Mouse (Mus musculus) MEL (cell line): ENCODE results near the gene Btbd6. TPM values are rescaled to one million over a fixed set of nuclear protein-coding genes. Genes with fewer than 3 reads are reported as not detected.

Experiments
- DNase-seq: peaks from one replicate; pipeline ENCODE4 v3.0.0; 2011; ENCODE audit warnings: low read depth, low spot score
- H3K27ac ChIP-seq: 2 replicates; pipeline ENCODE4 v1.5.1; 2012; ENCODE audit warnings: low read depth, mild to moderate bottlenecking, control low read depth, low read length, moderate library complexity; ENCODE audit not compliant: control insufficient read depth
- H3K27me3 ChIP-seq, 2 experiments: fragments of 150-350 bp in 1 of 2; sonication (generic) in 1 of 2; 2 replicates each; pipeline ENCODE4 v1.6.1; 2012; ENCODE audit warnings: low read length in 2 of 2, mild to moderate bottlenecking in 2 of 2, improper control_type of control experiment in 1 of 2, moderate library complexity in 1 of 2; ENCODE audit not compliant: insufficient read depth in 2 of 2, control insufficient read depth in 1 of 2
- H3K36me3 ChIP-seq, 2 experiments: 2 replicates each; pipeline ENCODE4 v1.6.1; 2012 to 2014; ENCODE audit warnings: low read length in 2 of 2, improper control_type of control experiment in 1 of 2, inconsistent platforms in 1 of 2, mild to moderate bottlenecking in 1 of 2; ENCODE audit not compliant: insufficient read depth in 2 of 2, control insufficient read depth in 1 of 2
- H3K4me1 ChIP-seq, 2 experiments: fragments of 150-350 bp in 1 of 2; sonication (generic) in 1 of 2; 2 replicates each; pipeline ENCODE4 v1.6.1; 2012; ENCODE audit warnings: low read length in 2 of 2, improper control_type of control experiment in 1 of 2, mild to moderate bottlenecking in 1 of 2; ENCODE audit not compliant: insufficient read depth in 2 of 2, control insufficient read depth in 1 of 2
- H3K4me3 ChIP-seq, 2 experiments: fragments of 150-350 bp in 1 of 2; sonication (generic) in 1 of 2; 2 replicates each; pipeline ENCODE4 v1.5.1; 2012; ENCODE audit warnings: low read depth in 2 of 2, low read length in 2 of 2, mild to moderate bottlenecking in 2 of 2, moderate library complexity in 2 of 2, control low read depth in 1 of 2, improper control_type of control experiment in 1 of 2; ENCODE audit not compliant: control insufficient read depth in 1 of 2, insufficient read depth in 1 of 2
- H3K79me2 ChIP-seq: 2 replicates; pipeline ENCODE4 v1.6.1; 2012; ENCODE audit warnings: mild to moderate bottlenecking, low read length, moderate library complexity; ENCODE audit not compliant: control insufficient read depth, poor library complexity, insufficient read depth
- H3K9ac ChIP-seq: 2 replicates; pipeline ENCODE4 v1.6.1; 2012; ENCODE audit warnings: low read depth, mild to moderate bottlenecking, control low read depth, low read length, moderate library complexity; ENCODE audit not compliant: control insufficient read depth, poor library complexity, severe bottlenecking
- H3K9me3 ChIP-seq: fragments of 150-350 bp; sonication (generic); replicated peaks from 2 replicates; pipeline ENCODE4 v1.6.1; 2012; ENCODE audit warnings: mild to moderate bottlenecking, low read length, improper control_type of control experiment, moderate library complexity; ENCODE audit not compliant: insufficient read depth
- CHD1 ChIP-seq: IDR thresholded peaks from 2 replicates; pipeline ENCODE4 v1.6.1; 2012; ENCODE audit warnings: low read depth, mild to moderate bottlenecking, inconsistent platforms, low read length, improper control_type of control experiment
- CHD2 ChIP-seq: IDR thresholded peaks from 2 replicates; pipeline ENCODE4 v1.6.1; 2011; ENCODE audit warnings: low read length, improper control_type of control experiment
- CTCF ChIP-seq, 3 experiments: IDR thresholded peaks in 2 of 3; conservative IDR thresholded peaks in 1 of 3; 2 replicates each; pipeline ENCODE4 v1.5.1; 2011 to 2012; ENCODE audit warnings: low read length in 3 of 3, low read depth in 2 of 3, mild to moderate bottlenecking in 2 of 3, improper control_type of control experiment in 1 of 3, inconsistent platforms in 1 of 3, mixed read lengths in 1 of 3, moderate library complexity in 1 of 3; ENCODE audit not compliant: control insufficient read depth in 1 of 3, insufficient read depth in 1 of 3, poor library complexity in 1 of 3, severe bottlenecking in 1 of 3
- E2F4 ChIP-seq: IDR thresholded peaks from 2 replicates; pipeline ENCODE4 v1.6.1; 2011; ENCODE audit warnings: low read depth, low read length, improper control_type of control experiment, borderline replicate concordance
- ETS1 ChIP-seq: IDR thresholded peaks from 2 replicates; pipeline ENCODE4 v1.6.1; 2012; ENCODE audit warnings: low read depth, mild to moderate bottlenecking, inconsistent platforms, low read length, improper control_type of control experiment, moderate library complexity
- JUND ChIP-seq: IDR thresholded peaks from 2 replicates; pipeline ENCODE4 v1.6.1; 2011; ENCODE audit warnings: low read depth, mild to moderate bottlenecking, improper control_type of control experiment, low read length
- KAT2A ChIP-seq: conservative IDR thresholded peaks from 2 replicates; pipeline ENCODE4 v1.6.1; 2012; ENCODE audit warnings: low read depth, low read length, improper control_type of control experiment, inconsistent platforms
- MAX ChIP-seq: IDR thresholded peaks from 2 replicates; pipeline ENCODE4 v1.6.1; 2011; ENCODE audit warnings: low read length, improper control_type of control experiment
- MAZ ChIP-seq: IDR thresholded peaks from 2 replicates; pipeline ENCODE4 v1.6.1; 2012; ENCODE audit warnings: low read depth, mild to moderate bottlenecking, inconsistent platforms, low read length, improper control_type of control experiment
- MXI1 ChIP-seq: IDR thresholded peaks from 2 replicates; pipeline ENCODE4 v1.6.1; 2011; ENCODE audit warnings: mild to moderate bottlenecking, low read depth, low read length, improper control_type of control experiment
- MYB ChIP-seq: IDR thresholded peaks from 2 replicates; pipeline ENCODE4 v1.6.1; 2011; ENCODE audit warnings: mild to moderate bottlenecking, low read depth, low read length, improper control_type of control experiment
- MYC ChIP-seq: IDR thresholded peaks from 2 replicates; pipeline ENCODE4 v1.6.1; 2011; ENCODE audit warnings: low read depth, mild to moderate bottlenecking, low read length, improper control_type of control experiment, moderate library complexity
- NELFE ChIP-seq: IDR thresholded peaks from 2 replicates; pipeline ENCODE4 v1.6.1; 2011; ENCODE audit warnings: low read depth, low read length, improper control_type of control experiment
- NRF1 ChIP-seq: IDR thresholded peaks from 2 replicates; pipeline ENCODE4 v1.6.1; 2014; ENCODE audit warnings: low read depth, mild to moderate bottlenecking, inconsistent platforms, low read length, improper control_type of control experiment, moderate library complexity; ENCODE audit not compliant: poor library complexity, insufficient read depth, severe bottlenecking
- POLR2A ChIP-seq, 2 experiments: IDR thresholded peaks; 2 replicates each; pipeline ENCODE4 v1.6.1; 2011 to 2012; ENCODE audit warnings: low read length in 2 of 2, mild to moderate bottlenecking in 2 of 2, control low read depth in 1 of 2, improper control_type of control experiment in 1 of 2, low read depth in 1 of 2, moderate library complexity in 1 of 2; ENCODE audit not compliant: control insufficient read depth in 1 of 2, insufficient read depth in 1 of 2, poor library complexity in 1 of 2
- RAD21 ChIP-seq: IDR thresholded peaks from 2 replicates; pipeline ENCODE4 v1.6.1; 2011; ENCODE audit warnings: mild to moderate bottlenecking, low read depth, low read length, improper control_type of control experiment
- SMC3 ChIP-seq: IDR thresholded peaks from 2 replicates; pipeline ENCODE4 v1.6.1; 2011; ENCODE audit warnings: low read depth, low read length, improper control_type of control experiment
- UBTF ChIP-seq: IDR thresholded peaks from 2 replicates; pipeline ENCODE4 v1.6.1; 2012; ENCODE audit warnings: low read depth, mild to moderate bottlenecking, inconsistent platforms, low read length, improper control_type of control experiment, moderate library complexity, borderline replicate concordance; ENCODE audit not compliant: insufficient read depth
- USF2 ChIP-seq, 2 experiments: IDR thresholded peaks; 2 replicates each; pipeline ENCODE4 v1.6.1; 2011 to 2012; ENCODE audit warnings: improper control_type of control experiment in 2 of 2, low read length in 2 of 2, borderline replicate concordance in 1 of 2, inconsistent platforms in 1 of 2, low read depth in 1 of 2, mild to moderate bottlenecking in 1 of 2; ENCODE audit not compliant: insufficient read depth in 1 of 2
- ZC3H11A ChIP-seq: IDR thresholded peaks from 2 replicates; pipeline ENCODE4 v1.6.1; 2012; ENCODE audit warnings: low read depth, mild to moderate bottlenecking, inconsistent platforms, low read length, improper control_type of control experiment
- ZKSCAN1 ChIP-seq: IDR thresholded peaks from 2 replicates; pipeline ENCODE4 v1.6.1; 2012; ENCODE audit warnings: low read depth, mild to moderate bottlenecking, inconsistent platforms, low read length, improper control_type of control experiment, moderate library complexity
- ZMIZ1 ChIP-seq: IDR thresholded peaks from 2 replicates; pipeline ENCODE4 v1.6.1; 2012; ENCODE audit warnings: low read depth, mild to moderate bottlenecking, inconsistent platforms, low read length, improper control_type of control experiment, moderate library complexity
- polyA plus RNA-seq, 2 experiments: library from polyadenylated mRNA; stranded (reverse) in 1 of 2; unstranded in 1 of 2; fragments of >175 nt in 1 of 2; fragments of >200 nt in 1 of 2; gene quantifications; 2 replicates each; pipeline versions ENCODE4 v1.2.1 to v1.2.4; 2012; ENCODE audit warnings: low replicate concordance in 2 of 2, low read depth in 1 of 2; ENCODE audit not compliant: insufficient read length in 2 of 2, insufficient read depth in 1 of 2, missing spikeins in 1 of 2
- total RNA-seq: library from RNA; depleted of rRNA; stranded (reverse); fragments of 300-350 nt; gene quantifications from 2 replicates; pipeline ENCODE4 v1.2.3, GENCODE M21; 2012

Gene Btbd6
- total and polyA plus RNA-seq, 3 experiments = 1.8 to 3.0 TPM; not detected in 1

- TF ChIP-seq MYC (peak; percentile 13; the same call in 1 of the 2 replicates), NELFE (peak; percentile 89), POLR2A (IDR thresholded peaks at IDR 0.05; ENCODE audit: control insufficient read depth in 1 of 2, insufficient read depth in 1 of 2, low read depth in 1 of 2, low read length in 2 of 2, poor library complexity in 1 of 2) (peak in 1 of 2 experiments; percentile 89; a peak in 2 of 4 replicates), KAT2A (0 out of 2 replicates have a peak, but pooled peaks have one; percentile 22), MXI1 (peak; percentile 75), CHD2 (no peak)
Measured at GRCm38 (mm10) chr12:112941776-112942713, 34.2 kb upstream of the Btbd6 start, which contains the start of gene Nudt14 (continued).

- DNase-seq = no peak
- Histone ChIP-seq H3K27ac (no peak overlapping the region), H3K79me2 (peaks cover 3% of the 10 kb centered on the region; the same call in 1 of the 2 replicates), H3K9ac (no peak overlapping the region), H3K36me3 (peaks cover 0 to 6% of the 10 kb centered on the region in 2 experiments; a peak in 2 of 4 replicates), H3K4me3 (no peak overlapping the region), H3K4me1 (peaks cover 9 to 14% of the 10 kb centered on the region in 2 experiments), H3K27me3 (no peaks in the 10 kb centered on the region), H3K9me3 (no peaks in the 10 kb centered on the region)
- TF ChIP-seq ZC3H11A (no peak), POLR2A (IDR thresholded peaks at IDR 0.05; ENCODE audit: control insufficient read depth in 1 of 2, insufficient read depth in 1 of 2, low read depth in 1 of 2, low read length in 2 of 2, poor library complexity in 1 of 2) (no peak), ZKSCAN1 (peak; percentile 98)
Measured at GRCm38 (mm10) chr12:112943669-112944068, 32.6 kb upstream of the Btbd6 start.

GRCm38 (mm10) chr12:112947307-112947706 lies 29.0 kb upstream of the Btbd6 start:
- Histone ChIP-seq H3K4me3 (no peak overlapping the region), H3K36me3 (peaks cover 0 to 15% of the 10 kb centered on the region in 2 experiments; a peak in 2 of 4 replicates)
- TF ChIP-seq ZMIZ1 (no peak), JUND (no peak), MYB (no peak), NRF1 (peak; percentile 54), MAX (0 out of 2 replicates have a peak, but pooled peaks have one; percentile 15), ZC3H11A (peak; percentile 56), E2F4 (no peak), RAD21 (peak; percentile 69), MYC (no peak), CHD2 (no peak), CTCF (IDR thresholded peaks at IDR 0.05 in 2 of 3, conservative IDR thresholded peaks at IDR 0.05 in 1 of 3; ENCODE audit: control insufficient read depth in 1 of 3, insufficient read depth in 1 of 3, low read depth in 2 of 3, low read length in 3 of 3, poor library complexity in 1 of 3, severe bottlenecking in 1 of 3) (peak in 2 of 3 experiments; percentile 95 to 97; a peak in 4 of 6 replicates), CHD1 (no peak), ETS1 (no peak), MAZ (0 out of 2 replicates have a peak, but pooled peaks have one; percentile 39), USF2 (IDR thresholded peaks at IDR 0.05; ENCODE audit: borderline replicate concordance in 1 of 2, insufficient read depth in 1 of 2, low read depth in 1 of 2, low read length in 2 of 2) (no peak), SMC3 (peak; percentile 83), UBTF (no peak)
- TF ChIP-seq, all 39 proteins: peak for 7
- no peaks in the 10 kb centered on the region for H3K27me3 ChIP-seq
- no peak overlapping the region for H3K9ac ChIP-seq
- peaks cover under 1% of the 10 kb centered on the region; the same call in 1 of the 2 replicates for H3K79me2 ChIP-seq
- peaks cover 12 to 24% of the 10 kb centered on the region in 2 experiments for H3K4me1 ChIP-seq
- H3K9me3 ChIP-seq = no peaks in the 10 kb centered on the region
- H3K27ac ChIP-seq = no peak overlapping the region
- peak; percentile 82 for DNase-seq
